Mouse (Mus musculus): Measurements from ENCODE around the gene Chchd3. TPM values are rescaled to one million over a fixed set of nuclear protein-coding genes. Genes with fewer than 3 reads are reported as not detected.

The Chchd3 gene
- polyA plus RNA-seq, 1 experiment, result 123 TPM

DNA sequence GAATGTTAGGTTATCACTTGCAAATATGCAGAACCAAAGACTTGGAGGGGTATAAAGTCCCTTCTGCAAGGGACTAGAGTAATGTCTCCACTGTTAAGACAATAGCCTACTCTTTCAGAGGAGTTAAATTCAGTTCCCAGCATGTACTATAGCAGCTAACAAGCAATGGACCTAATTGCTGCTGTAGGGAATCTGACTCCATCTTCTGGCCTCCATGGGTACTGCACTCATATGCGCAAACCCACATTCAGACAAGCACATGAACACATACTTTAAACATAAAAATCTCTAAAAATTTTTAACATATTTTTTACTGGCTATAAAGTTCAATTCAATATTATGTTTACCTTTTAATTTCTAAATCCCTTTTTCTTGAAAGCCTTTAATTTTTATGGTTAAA is 310.2 kb downstream of the Chchd3 start:
- TF ChIP-seq USF1 (IDR thresholded peaks at IDR 0.05; ENCODE audit: low read depth) (no peak), SRF (IDR thresholded peaks at IDR 0.05; ENCODE audit: control insufficient read depth, insufficient read length, low read depth) (no peak), TCF12 (IDR thresholded peaks at IDR 0.05; ENCODE audit: insufficient read depth, poor library complexity, severe bottlenecking) (no peak), E2F4 (IDR thresholded peaks at IDR 0.05; ENCODE audit: insufficient read depth) (no peak), POLR2AphosphoS2 (IDR thresholded peaks at IDR 0.05; ENCODE audit: insufficient read length, low read depth) (no peak), POLR2A (IDR thresholded peaks at IDR 0.05; ENCODE audit: insufficient read length, low read depth) (no peak), CEBPB (IDR thresholded peaks at IDR 0.05; ENCODE audit: insufficient read depth, poor library complexity, severe bottlenecking) (no peak), MYOD1 (IDR thresholded peaks at IDR 0.05; ENCODE audit: control insufficient read depth in 1 of 3, insufficient read length in 2 of 3, low read depth in 2 of 3) (no peak), REST (IDR thresholded peaks at IDR 0.05; ENCODE audit: insufficient read depth, insufficient read length) (no peak)
- H3ac ChIP-seq (ENCODE audit: control insufficient read depth, insufficient read length), result no peak overlapping the region
- no peaks in the 10 kb centered on the region for H3K36me3 ChIP-seq (ENCODE audit: control insufficient read depth, insufficient read depth)
- no peak overlapping the region for H3K4me3 ChIP-seq
- H3K4me2 ChIP-seq (ENCODE audit: low read depth), result no peak overlapping the region
- H3K27me3 ChIP-seq (ENCODE audit: control insufficient read depth, insufficient read depth, insufficient read length), result no peaks in the 10 kb centered on the region
- H3K79me2 ChIP-seq (ENCODE audit: control insufficient read depth, insufficient read depth), result no peaks in the 10 kb centered on the region

DNA sequence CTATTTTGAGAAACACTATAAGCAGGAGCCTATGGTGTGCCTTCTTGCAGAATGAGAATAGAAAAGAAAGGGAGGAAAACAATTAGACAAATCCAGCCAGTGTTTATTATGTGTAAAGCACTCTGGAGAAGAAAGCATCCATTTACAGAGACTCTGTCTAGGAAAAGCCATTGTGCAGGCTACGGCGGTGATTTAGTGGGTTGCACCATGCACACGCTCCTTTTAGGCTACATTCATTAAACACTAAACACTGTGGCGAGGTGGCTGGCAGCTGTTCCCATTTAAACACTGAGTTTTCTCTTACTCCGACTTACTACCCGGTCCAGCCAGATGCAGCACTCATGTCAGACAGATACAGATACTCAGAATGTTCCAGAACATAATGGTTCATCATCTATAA is 311.3 kb downstream of the Chchd3 start:
- Histone ChIP-seq H3K4me3 (no peak overlapping the region), H3K36me3 (ENCODE audit: control insufficient read depth, insufficient read depth) (no peaks in the 10 kb centered on the region), H3ac (ENCODE audit: control insufficient read depth, insufficient read length) (no peak overlapping the region), H3K27me3 (ENCODE audit: control insufficient read depth, insufficient read depth, insufficient read length) (no peaks in the 10 kb centered on the region), H3K79me2 (ENCODE audit: control insufficient read depth, insufficient read depth) (no peaks in the 10 kb centered on the region), H3K4me2 (ENCODE audit: low read depth) (no peak overlapping the region)
- no peak for TF ChIP-seq MAX (IDR thresholded peaks at IDR 0.05; ENCODE audit: low read depth)
- TF ChIP-seq MYOG (IDR thresholded peaks at IDR 0.05; ENCODE audit: control insufficient read depth in 1 of 3, insufficient read depth in 1 of 3, insufficient read length in 2 of 3, low read depth in 2 of 3), result no peak
- no peak for TF ChIP-seq POLR2AphosphoS2 (IDR thresholded peaks at IDR 0.05; ENCODE audit: insufficient read length, low read depth)
- no peak for TF ChIP-seq CEBPB (IDR thresholded peaks at IDR 0.05; ENCODE audit: insufficient read depth, poor library complexity, severe bottlenecking)
- TF ChIP-seq E2F4 (IDR thresholded peaks at IDR 0.05; ENCODE audit: insufficient read depth), result no peak
- TF ChIP-seq REST (IDR thresholded peaks at IDR 0.05; ENCODE audit: insufficient read depth, insufficient read length), result no peak
- TF ChIP-seq TCF3 (IDR thresholded peaks at IDR 0.05; ENCODE audit: insufficient read length, low read depth), result no peak
- TF ChIP-seq MYOD1 (IDR thresholded peaks at IDR 0.05; ENCODE audit: control insufficient read depth in 1 of 3, insufficient read length in 2 of 3, low read depth in 2 of 3), result no peak
- no peak for TF ChIP-seq POLR2A (IDR thresholded peaks at IDR 0.05; ENCODE audit: insufficient read length, low read depth)
- TF ChIP-seq SRF (IDR thresholded peaks at IDR 0.05; ENCODE audit: control insufficient read depth, insufficient read length, low read depth), result no peak
- TF ChIP-seq TCF12 (IDR thresholded peaks at IDR 0.05; ENCODE audit: insufficient read depth, poor library complexity, severe bottlenecking), result no peak
- TF ChIP-seq USF1 (IDR thresholded peaks at IDR 0.05; ENCODE audit: low read depth), result no peak

DNA sequence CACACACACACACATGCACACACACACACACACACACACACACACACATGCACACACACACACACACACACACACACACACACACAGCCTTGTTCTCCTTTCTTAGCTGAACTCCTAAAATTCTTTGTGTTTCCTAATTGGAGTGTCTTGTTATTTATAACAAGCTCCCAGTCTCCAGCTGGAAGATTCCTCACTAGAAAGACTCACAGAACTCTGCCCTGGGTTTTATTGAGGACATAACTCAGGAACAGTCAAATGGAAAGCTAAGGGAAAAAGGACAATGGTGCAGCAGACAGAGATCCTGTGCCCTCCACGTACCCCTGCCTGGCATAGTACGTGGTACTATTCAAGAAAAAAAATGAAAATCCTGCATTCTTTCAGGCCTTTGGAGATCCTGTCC is 312.7 kb downstream of the Chchd3 start:
- no peaks in the 10 kb centered on the region for H3K27me3 ChIP-seq (ENCODE audit: control insufficient read depth, insufficient read depth, insufficient read length)
- no peaks in the 10 kb centered on the region for H3K79me2 ChIP-seq (ENCODE audit: control insufficient read depth, insufficient read depth)
- TF ChIP-seq MYOD1 (IDR thresholded peaks at IDR 0.05; ENCODE audit: control insufficient read depth in 1 of 3, insufficient read length in 2 of 3, low read depth in 2 of 3) (no peak), MAX (IDR thresholded peaks at IDR 0.05; ENCODE audit: low read depth) (no peak), MYOG (IDR thresholded peaks at IDR 0.05; ENCODE audit: control insufficient read depth in 1 of 3, insufficient read depth in 1 of 3, insufficient read length in 2 of 3, low read depth in 2 of 3) (no peak), SRF (IDR thresholded peaks at IDR 0.05; ENCODE audit: control insufficient read depth, insufficient read length, low read depth) (no peak), POLR2A (IDR thresholded peaks at IDR 0.05; ENCODE audit: insufficient read length, low read depth) (no peak), POLR2AphosphoS2 (IDR thresholded peaks at IDR 0.05; ENCODE audit: insufficient read length, low read depth) (no peak), REST (IDR thresholded peaks at IDR 0.05; ENCODE audit: insufficient read depth, insufficient read length) (no peak), CEBPB (IDR thresholded peaks at IDR 0.05; ENCODE audit: insufficient read depth, poor library complexity, severe bottlenecking) (no peak), E2F4 (IDR thresholded peaks at IDR 0.05; ENCODE audit: insufficient read depth) (no peak)
- H3K4me2 ChIP-seq (ENCODE audit: low read depth), result no peak overlapping the region
- H3ac ChIP-seq (ENCODE audit: control insufficient read depth, insufficient read length), result no peak overlapping the region
- no peak overlapping the region for H3K4me3 ChIP-seq
- H3K36me3 ChIP-seq (ENCODE audit: control insufficient read depth, insufficient read depth), result no peaks in the 10 kb centered on the region

Other genes with a start within 250 kb of the Chchd3 start
- gene Exoc4, start 188.8 kb upstream of the Chchd3 start, polyA plus RNA-seq (2012; fragmentation: generic; extraction: Trizol), result 40.1 TPM